Mouse (Mus musculus): ENCODE measurements at regions not wholly inside any gene's neighbourhood (a gene's known extent, or its start where the extent isn't known, plus 50 kb on each side); places are given as distances from the start of the nearest gene placed in this dataset.

GRCm38 (mm10) chr17:75796380-75796779, 244.6 kb upstream of the Fam98a start:
- no peak overlapping the region for H3K27ac ChIP-seq
- no peak overlapping the region for H3K4me2 ChIP-seq (replicated peaks)
- H3K4me3 ChIP-seq, result no peak overlapping the region
- WGBS, result 85% methylated on average over 3 of the region's 3 CpGs
- H3K36me3 ChIP-seq, result no peaks in the 10 kb centered on the region
- H3K9ac ChIP-seq, result no peak overlapping the region
- no peaks in the 10 kb centered on the region for H3K4me1 ChIP-seq
- H3K9me3 ChIP-seq, result no peaks in the 10 kb centered on the region
- H3K27me3 ChIP-seq, result no peaks in the 10 kb centered on the region
- no peak for ATAC-seq (ENCODE audit: insufficient number of reproducible peaks, insufficient read depth, low FRiP score, low TSS enrichment)

GRCm38 (mm10) chr17:75795772-75796171, 244.0 kb upstream of the Fam98a start:
- Histone ChIP-seq H3K36me3 (no peaks in the 10 kb centered on the region), H3K4me3 (no peak overlapping the region), H3K27me3 (no peaks in the 10 kb centered on the region), H3K9ac (no peak overlapping the region), H3K27ac (no peak overlapping the region), H3K9me3 (no peaks in the 10 kb centered on the region), H3K4me2 (replicated peaks) (no peak overlapping the region), H3K4me1 (no peaks in the 10 kb centered on the region)
- WGBS, result 74% methylated on average over 3 of the region's 3 CpGs
- ATAC-seq (ENCODE audit: insufficient number of reproducible peaks, insufficient read depth, low FRiP score, low TSS enrichment), result no peak

- no peaks in the 10 kb centered on the region for H3K27me3 ChIP-seq
- H3K4me3 ChIP-seq, result no peak overlapping the region
- no peaks in the 10 kb centered on the region for H3K36me3 ChIP-seq
- ATAC-seq (ENCODE audit: insufficient number of reproducible peaks, insufficient read depth, low FRiP score, low TSS enrichment), result no peak
- H3K4me2 ChIP-seq (replicated peaks), result no peak overlapping the region
- H3K4me1 ChIP-seq, result no peaks in the 10 kb centered on the region
- H3K9me3 ChIP-seq, result no peaks in the 10 kb centered on the region
- H3K9ac ChIP-seq, result no peak overlapping the region
- WGBS, result 51% methylated on average over 2 of the region's 2 CpGs
- no peak overlapping the region for H3K27ac ChIP-seq
Measured at GRCm38 (mm10) chr17:75779770-75780169, 228.0 kb upstream of the Fam98a start.

- Histone ChIP-seq H3K27ac (no peak overlapping the region), H3K36me3 (no peaks in the 10 kb centered on the region), H3K9me3 (no peaks in the 10 kb centered on the region), H3K4me2 (replicated peaks) (no peak overlapping the region), H3K4me3 (no peak overlapping the region), H3K9ac (no peak overlapping the region), H3K27me3 (no peaks in the 10 kb centered on the region), H3K4me1 (no peaks in the 10 kb centered on the region)
- no peak for ATAC-seq (ENCODE audit: insufficient number of reproducible peaks, insufficient read depth, low FRiP score, low TSS enrichment)
- 78% methylated on average over 7 of the region's 7 CpGs for WGBS
Measured at GRCm38 (mm10) chr17:75776611-75777010, 224.9 kb upstream of the Fam98a start.

- no peak for ATAC-seq (ENCODE audit: insufficient number of reproducible peaks, insufficient read depth, low FRiP score, low TSS enrichment)
- H3K27me3 ChIP-seq, result no peaks in the 10 kb centered on the region
- no peaks in the 10 kb centered on the region for H3K9me3 ChIP-seq
- no peak overlapping the region for H3K4me2 ChIP-seq (replicated peaks)
- H3K27ac ChIP-seq, result no peak overlapping the region
- no peak overlapping the region for H3K4me3 ChIP-seq
- no peak overlapping the region for H3K9ac ChIP-seq
- H3K4me1 ChIP-seq, result no peaks in the 10 kb centered on the region
- 87% methylated on average over 3 of the region's 3 CpGs for WGBS
- no peaks in the 10 kb centered on the region for H3K36me3 ChIP-seq
Measured at GRCm38 (mm10) chr17:75775518-75775917, 223.8 kb upstream of the Fam98a start.

GRCm38 (mm10) chr17:75772861-75773260, 221.1 kb upstream of the Fam98a start:
- Histone ChIP-seq H3K27ac (no peak overlapping the region), H3K4me3 (no peak overlapping the region), H3K9ac (no peak overlapping the region), H3K4me2 (replicated peaks) (no peak overlapping the region), H3K9me3 (no peaks in the 10 kb centered on the region), H3K4me1 (no peaks in the 10 kb centered on the region), H3K27me3 (no peaks in the 10 kb centered on the region), H3K36me3 (no peaks in the 10 kb centered on the region)
- no peak for ATAC-seq (ENCODE audit: insufficient number of reproducible peaks, insufficient read depth, low FRiP score, low TSS enrichment)

GRCm38 (mm10) chr17:75768654-75769053, 216.9 kb upstream of the Fam98a start:
- no peaks in the 10 kb centered on the region for H3K9me3 ChIP-seq
- H3K4me2 ChIP-seq (replicated peaks), result no peak overlapping the region
- no peak overlapping the region for H3K4me3 ChIP-seq
- no peak overlapping the region for H3K9ac ChIP-seq
- H3K27me3 ChIP-seq, result no peaks in the 10 kb centered on the region
- no peak overlapping the region for H3K27ac ChIP-seq
- no peak for ATAC-seq (ENCODE audit: insufficient number of reproducible peaks, insufficient read depth, low FRiP score, low TSS enrichment)
- no peaks in the 10 kb centered on the region for H3K36me3 ChIP-seq
- 82% methylated on average over 6 of the region's 6 CpGs for WGBS
- H3K4me1 ChIP-seq, result no peaks in the 10 kb centered on the region

- Histone ChIP-seq H3K4me3 (no peak overlapping the region), H3K4me2 (replicated peaks) (no peak overlapping the region), H3K27me3 (no peaks in the 10 kb centered on the region), H3K4me1 (no peaks in the 10 kb centered on the region), H3K27ac (no peak overlapping the region), H3K36me3 (no peaks in the 10 kb centered on the region), H3K9me3 (no peaks in the 10 kb centered on the region), H3K9ac (no peak overlapping the region)
- 84% methylated on average over 2 of the region's 2 CpGs for WGBS
- ATAC-seq (ENCODE audit: insufficient number of reproducible peaks, insufficient read depth, low FRiP score, low TSS enrichment), result no peak
Measured at GRCm38 (mm10) chr17:75763391-75763790, 211.6 kb upstream of the Fam98a start.

- ATAC-seq (ENCODE audit: insufficient number of reproducible peaks, insufficient read depth, low FRiP score, low TSS enrichment), result no peak
Measured at GRCm38 (mm10) chr17:75756487-75756886, 204.7 kb upstream of the Fam98a start.

GRCm38 (mm10) chr17:75716458-75716857, 164.7 kb upstream of the Fam98a start:
- no peak overlapping the region for H3K27ac ChIP-seq
- H3K9ac ChIP-seq, result no peak overlapping the region
- 93% methylated on average over 4 of the region's 4 CpGs for WGBS
- no peaks in the 10 kb centered on the region for H3K9me3 ChIP-seq
- H3K4me3 ChIP-seq, result no peak overlapping the region
- no peak for ATAC-seq (ENCODE audit: insufficient number of reproducible peaks, insufficient read depth, low FRiP score, low TSS enrichment)
- H3K4me2 ChIP-seq (replicated peaks), result no peak overlapping the region
- H3K36me3 ChIP-seq, result no peaks in the 10 kb centered on the region
- no peaks in the 10 kb centered on the region for H3K4me1 ChIP-seq
- no peaks in the 10 kb centered on the region for H3K27me3 ChIP-seq

More at GRCm38 (mm10) chr17:75756487-75756886, 204.7 kb upstream of the Fam98a start:
- Histone ChIP-seq H3K9ac (no peak overlapping the region), H3K27ac (no peak overlapping the region), H3K4me1 (no peaks in the 10 kb centered on the region), H3K36me3 (no peaks in the 10 kb centered on the region), H3K4me3 (no peak overlapping the region), H3K9me3 (no peaks in the 10 kb centered on the region), H3K4me2 (replicated peaks) (no peak overlapping the region), H3K27me3 (no peaks in the 10 kb centered on the region)
- 96% methylated on average over 5 of the region's 5 CpGs for WGBS

GRCm38 (mm10) chr17:75714578-75714977, 162.8 kb upstream of the Fam98a start:
- Histone ChIP-seq H3K4me3 (no peak overlapping the region), H3K9ac (no peak overlapping the region), H3K27ac (no peak overlapping the region), H3K27me3 (no peaks in the 10 kb centered on the region), H3K9me3 (no peaks in the 10 kb centered on the region), H3K36me3 (no peaks in the 10 kb centered on the region), H3K4me2 (replicated peaks) (no peak overlapping the region), H3K4me1 (no peaks in the 10 kb centered on the region)
- ATAC-seq (ENCODE audit: insufficient number of reproducible peaks, insufficient read depth, low FRiP score, low TSS enrichment), result no peak

- Histone ChIP-seq H3K4me2 (replicated peaks) (no peak overlapping the region), H3K27ac (no peak overlapping the region), H3K9me3 (no peaks in the 10 kb centered on the region), H3K9ac (no peak overlapping the region), H3K36me3 (no peaks in the 10 kb centered on the region), H3K4me3 (no peak overlapping the region), H3K27me3 (no peaks in the 10 kb centered on the region), H3K4me1 (no peaks in the 10 kb centered on the region)
- ATAC-seq (ENCODE audit: insufficient number of reproducible peaks, insufficient read depth, low FRiP score, low TSS enrichment), result no peak
- WGBS, result 75% methylated on average over 1 of the region's 1 CpGs
Measured at GRCm38 (mm10) chr17:75714059-75714458, 162.3 kb upstream of the Fam98a start.

GRCm38 (mm10) chr17:75707687-75708086, 155.9 kb upstream of the Fam98a start:
- Histone ChIP-seq H3K27me3 (no peaks in the 10 kb centered on the region), H3K9ac (no peak overlapping the region), H3K4me3 (no peak overlapping the region), H3K36me3 (no peaks in the 10 kb centered on the region), H3K9me3 (no peaks in the 10 kb centered on the region), H3K4me1 (no peaks in the 10 kb centered on the region), H3K4me2 (replicated peaks) (no peak overlapping the region), H3K27ac (no peak overlapping the region)
- WGBS, result 85% methylated on average over 4 of the region's 4 CpGs
- no peak for ATAC-seq (ENCODE audit: insufficient number of reproducible peaks, insufficient read depth, low FRiP score, low TSS enrichment)

Measured in embryonic facial prominence, embryonic 12.5 days (tissue).